Mouse (Mus musculus): ENCODE measurements at regions not wholly inside any gene's neighbourhood (a gene's known extent, or its start where the extent isn't known, plus 50 kb on each side); places are given as distances from the start of the nearest gene placed in this dataset.
A peak's percentile ranks its signal among the peaks of the same experiment; 100 is the strongest.
"Not testable (repeated sequence)": the region's sequence is repeated elsewhere in the genome, so short reads cannot be mapped to it uniquely, and the experiment has no call there.

DNA sequence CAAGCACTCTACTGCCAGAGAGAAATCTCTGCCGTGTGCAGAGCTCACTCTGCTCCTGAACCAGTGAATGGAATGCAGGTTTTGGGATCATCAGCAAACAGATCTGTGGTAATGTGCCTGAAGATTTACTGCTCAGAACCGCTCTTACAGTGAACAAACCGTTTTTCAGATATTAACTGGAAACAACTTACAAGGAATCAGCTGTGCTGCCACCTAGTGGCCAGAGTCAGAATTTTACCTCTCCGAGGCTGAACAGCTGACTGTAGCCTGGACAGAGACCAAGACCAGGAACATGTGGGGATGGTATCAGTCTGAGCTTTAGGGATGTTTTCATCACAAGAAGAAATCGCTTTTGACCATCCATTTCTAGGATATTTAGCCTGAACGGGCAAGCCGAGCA lies 65.3 kb downstream of the Gm15023 start:
- DNase-seq, result peak; percentile 56

DNA sequence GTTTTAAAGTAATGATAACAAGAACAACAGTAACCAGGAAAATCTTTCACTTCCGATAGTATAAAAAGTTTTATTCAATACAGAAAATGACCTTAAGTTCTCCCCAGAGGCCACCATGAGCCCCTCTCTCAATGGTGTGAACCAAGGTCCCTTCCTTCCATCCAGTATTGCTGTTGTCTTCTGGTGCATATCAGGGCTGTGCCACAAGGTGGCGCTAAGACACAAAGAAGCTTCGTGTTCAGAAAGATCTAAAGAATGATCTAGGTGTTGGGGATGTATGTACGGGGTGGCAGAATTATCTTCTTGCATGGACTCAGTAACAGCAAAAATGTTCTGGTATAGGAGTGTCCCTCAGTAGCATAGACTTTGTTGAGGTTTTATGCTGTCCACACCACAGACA lies 66.6 kb downstream of the Gm15023 start:
- DNase-seq, result peak; percentile 64

DNA sequence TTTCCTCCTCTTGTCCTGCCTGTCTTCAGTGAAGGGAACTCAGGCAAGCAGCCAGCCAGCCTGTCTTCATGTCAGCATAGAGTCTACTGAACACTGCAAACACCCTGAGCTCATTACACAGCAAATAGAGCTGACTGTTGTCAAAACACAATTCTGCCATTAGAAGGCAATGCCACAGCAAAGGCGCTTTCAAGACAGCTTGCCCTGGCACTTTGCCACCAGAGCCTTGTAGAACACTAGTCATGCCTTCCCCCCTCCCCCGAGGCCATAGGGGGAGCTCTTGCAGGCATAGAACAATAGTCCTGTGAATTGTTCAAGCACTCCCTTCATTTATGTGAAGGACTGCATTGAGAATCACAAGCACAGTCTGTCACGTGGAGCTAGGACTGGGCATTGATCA lies 75.8 kb downstream of the Gm15023 start:
- DNase-seq, result peak; percentile 10

DNA sequence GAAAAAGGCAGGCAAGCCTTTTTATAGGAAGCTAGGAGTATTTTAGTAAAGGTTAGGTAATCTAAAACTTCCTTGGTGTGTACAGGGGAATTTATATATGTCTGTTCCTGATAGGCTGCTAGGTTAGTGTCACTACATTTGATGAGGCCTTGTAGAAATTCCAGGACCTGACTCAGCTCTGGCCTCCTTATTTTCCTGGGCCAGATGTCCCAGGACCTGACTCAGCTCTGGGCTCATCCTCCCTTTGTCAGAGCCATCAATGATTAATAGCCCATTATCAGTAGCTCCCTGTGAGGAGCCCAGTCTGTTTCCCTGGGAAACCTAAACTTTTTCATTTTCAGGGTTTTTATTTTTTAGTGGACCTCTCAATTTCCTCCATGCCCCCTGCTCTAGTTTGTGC lies 79.3 kb downstream of the Gm15023 start:
- DNase-seq, result no peak

DNA sequence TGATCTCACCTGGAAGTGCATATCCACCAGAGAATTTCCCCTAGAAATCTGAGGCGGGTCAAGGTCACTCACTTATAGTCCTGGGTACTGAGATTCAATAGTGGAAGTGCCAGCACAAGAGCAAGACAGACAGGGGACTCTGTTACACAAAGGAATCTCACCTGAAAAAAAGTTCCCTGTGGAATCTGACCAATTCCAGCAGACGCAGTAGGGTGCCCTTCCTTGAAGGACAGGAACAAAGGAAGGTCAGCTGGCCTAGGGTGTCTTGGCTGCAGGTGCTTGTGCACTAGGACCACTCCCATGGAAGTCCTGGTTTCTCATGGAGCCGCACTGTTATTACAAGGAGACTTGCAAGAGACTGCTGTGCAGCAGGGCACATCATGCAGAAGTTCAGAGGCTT lies 81.2 kb downstream of the Gm15023 start:
- no peak for DNase-seq

DNA sequence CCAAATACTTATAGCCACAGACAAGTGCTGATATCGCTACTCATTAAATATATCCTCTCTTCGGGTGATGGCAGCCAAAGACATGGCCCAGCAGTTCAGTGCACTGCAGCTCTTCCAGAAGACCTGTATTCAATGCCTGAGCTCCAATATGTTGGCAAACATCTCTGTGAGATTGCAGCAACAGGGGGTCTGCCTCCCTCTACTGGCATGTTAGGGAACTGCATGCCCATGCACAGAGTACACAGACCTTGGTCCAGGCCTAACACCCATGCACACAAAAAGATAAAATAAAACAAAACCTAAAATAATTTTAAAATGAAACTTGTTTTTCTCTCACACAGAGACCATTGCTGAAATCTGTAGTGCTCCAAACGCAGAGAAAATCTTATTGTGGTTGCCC lies 82.1 kb upstream of the Zmat1 start:
- peak; percentile 77 for DNase-seq

DNA sequence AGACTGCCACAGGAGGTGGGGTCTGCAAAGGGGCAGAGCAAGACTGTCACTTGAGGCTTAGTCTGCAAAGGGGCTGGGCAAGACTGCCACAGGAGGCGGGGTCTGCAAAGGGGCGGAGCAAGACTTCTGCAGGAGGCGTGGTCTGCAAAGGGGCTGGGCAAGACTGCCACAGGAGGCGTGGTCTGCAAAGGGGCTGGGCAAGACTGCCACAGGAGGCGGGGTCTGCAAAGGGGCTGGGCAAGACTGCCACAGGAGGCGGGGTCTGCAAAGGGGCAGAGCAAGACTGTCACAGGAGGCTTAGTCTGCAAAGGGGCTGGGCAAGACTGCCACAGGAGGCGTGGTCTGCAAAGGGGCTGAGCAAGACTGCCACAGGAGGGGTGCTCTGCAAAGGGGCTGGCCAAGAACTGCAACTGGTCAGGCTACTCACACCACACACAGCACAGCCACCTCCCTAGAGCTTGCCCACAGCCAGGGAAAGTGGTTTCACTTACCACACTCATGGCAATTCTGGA lies 78.1 kb upstream of the Zmat1 start:
- peak; percentile 62 for DNase-seq

DNA sequence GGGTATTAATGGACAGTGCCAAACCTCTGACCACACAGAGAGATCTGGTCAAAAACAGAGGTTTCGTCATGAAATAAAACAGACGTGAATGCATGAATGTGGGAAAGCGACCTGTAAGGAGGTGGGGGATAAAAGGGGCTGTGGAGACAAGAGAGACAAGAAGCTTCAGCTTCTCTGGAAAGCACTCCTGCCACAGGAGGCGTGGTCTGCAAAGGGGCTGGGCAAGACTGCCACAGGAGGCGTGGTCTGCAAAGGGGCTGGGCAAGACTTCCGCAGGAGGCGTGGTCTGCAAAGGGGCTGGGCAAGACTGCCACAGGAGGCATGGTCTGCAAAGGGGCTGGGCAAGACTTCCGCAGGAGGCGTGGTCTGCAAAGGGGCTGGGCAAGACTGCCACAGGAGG lies 77.6 kb upstream of the Zmat1 start:
- peak; percentile 32 for DNase-seq

DNA sequence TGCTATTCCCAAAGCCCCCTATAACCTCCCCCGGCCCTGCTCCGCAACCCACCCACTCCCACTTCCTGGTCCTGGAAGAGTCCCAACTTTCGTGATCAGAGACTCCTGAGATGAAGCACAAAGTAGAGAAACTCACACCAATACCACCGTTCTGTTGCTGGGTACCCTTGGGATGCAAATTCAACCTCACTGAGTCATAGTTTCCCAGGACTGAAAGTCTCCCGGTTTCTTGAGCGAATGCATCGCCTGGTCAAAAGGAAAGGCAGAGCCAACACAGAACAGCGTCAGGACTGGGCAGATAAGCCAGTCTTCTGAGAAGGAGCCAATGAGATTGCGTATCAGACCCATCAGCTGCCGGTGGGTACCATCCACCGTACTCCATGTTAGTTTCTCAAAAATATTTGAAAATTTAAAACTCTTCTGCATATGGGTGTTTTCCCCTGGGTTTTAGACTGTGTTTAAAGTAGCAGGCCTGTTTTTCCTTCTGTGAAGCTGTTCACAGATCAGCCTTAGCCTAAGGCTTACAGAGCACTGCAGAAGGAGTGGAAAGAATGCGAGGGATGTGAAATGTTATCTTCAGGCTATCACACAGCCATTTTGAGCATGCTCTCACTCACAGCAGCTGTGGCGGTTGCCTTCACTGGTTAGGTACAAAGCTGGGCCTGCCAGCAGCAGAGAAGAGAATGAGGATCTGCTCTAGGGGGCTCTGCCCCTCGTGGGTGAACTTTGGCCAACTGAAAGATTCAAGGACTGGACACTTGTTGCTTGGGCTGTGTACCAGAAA lies 77.0 kb upstream of the Zmat1 start:
- DNase-seq, result not testable (repeated sequence)

DNA sequence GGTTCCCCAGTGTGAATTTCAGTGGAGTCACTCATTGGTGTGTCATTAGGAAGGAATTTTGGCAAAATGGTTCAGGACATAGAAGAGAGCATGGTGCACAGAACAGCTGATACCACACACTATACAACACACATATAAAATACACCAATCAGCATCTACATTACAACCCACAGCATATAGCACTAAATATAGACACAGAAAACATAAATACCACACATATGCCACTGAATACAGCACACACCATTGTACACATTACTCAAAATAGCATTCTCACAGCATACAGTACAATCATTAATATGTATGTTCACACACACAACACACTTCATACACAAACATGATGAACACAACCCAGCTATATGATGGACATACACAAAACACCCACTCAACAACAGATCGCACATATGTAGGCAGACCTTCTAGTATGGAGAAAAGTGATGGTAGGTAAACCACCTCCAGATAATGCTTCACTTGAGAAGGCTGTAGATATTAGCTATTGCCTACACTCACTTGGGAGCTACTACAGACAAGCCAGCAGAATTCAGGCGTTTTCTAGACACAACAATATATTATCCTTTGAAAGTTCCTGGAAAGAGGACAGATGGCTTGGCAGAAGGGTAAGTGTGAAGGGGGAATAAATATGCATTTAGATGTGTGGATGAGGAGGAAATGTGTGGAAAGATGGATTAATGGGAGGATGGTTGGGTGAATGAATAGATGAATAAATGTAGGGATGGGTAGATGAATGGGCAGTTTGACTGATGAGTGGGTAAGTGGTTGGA lies 71.6 kb upstream of the Zmat1 start:
- no peak for DNase-seq

DNA sequence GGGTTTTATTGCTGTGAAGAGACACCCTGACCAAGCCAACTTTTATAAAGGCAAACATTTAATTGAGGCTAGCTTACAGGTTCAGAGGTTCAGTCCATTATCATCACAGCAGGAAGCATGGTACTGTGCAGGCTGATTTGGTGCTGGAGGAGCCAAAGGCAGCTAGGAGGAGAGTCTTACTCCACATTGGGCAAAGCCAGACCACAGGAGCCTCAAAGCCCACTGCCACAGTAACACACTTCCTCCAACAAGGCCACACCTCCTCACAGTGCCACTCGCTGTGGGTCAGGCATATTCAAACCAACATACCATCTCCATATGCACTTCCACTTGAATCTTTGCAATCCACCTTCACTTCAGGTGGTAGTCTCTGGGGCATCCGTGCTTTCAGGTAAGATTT lies 70.4 kb upstream of the Zmat1 start:
- DNase-seq, result no peak

DNA sequence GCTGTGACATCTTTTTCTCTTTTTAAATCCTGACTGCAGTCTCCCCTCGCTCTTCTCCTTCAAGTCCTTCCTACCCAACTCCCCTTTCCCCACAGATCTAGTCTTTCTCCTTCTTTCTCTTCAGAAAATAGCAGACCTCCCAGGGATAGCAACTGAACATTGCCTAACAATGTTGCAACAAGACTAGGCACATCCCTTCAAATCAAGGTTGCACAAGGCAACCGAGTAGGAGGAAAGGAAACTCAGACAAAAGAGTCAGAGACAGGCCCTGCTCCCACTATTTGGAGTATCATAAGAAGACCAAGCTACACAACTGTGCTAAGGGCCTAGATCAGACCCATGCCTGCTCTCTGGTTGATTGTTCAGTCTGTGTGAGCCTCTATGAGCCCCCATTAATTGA lies 66.9 kb upstream of the Zmat1 start:
- no peak for DNase-seq

DNA sequence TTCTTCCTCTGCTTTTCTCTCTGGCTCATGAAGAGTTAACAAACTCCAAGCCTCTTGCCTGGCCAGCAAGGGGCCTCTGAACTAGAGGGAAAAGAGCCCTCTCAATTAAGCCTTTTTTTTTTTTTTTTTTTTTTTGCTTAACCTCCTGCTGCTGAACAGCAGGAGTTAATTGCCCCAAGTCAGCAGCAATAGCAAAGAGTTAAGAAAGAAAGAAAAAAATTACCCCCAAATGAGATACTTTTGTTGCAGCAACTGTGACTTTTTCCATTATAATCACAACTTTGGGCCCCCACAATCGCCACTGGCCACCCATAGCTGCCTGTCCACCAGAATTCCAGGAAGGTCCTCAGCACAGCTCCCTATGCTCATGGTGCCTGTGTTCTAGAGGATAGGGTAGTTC lies 60.4 kb upstream of the Zmat1 start:
- no peak for DNase-seq

DNA sequence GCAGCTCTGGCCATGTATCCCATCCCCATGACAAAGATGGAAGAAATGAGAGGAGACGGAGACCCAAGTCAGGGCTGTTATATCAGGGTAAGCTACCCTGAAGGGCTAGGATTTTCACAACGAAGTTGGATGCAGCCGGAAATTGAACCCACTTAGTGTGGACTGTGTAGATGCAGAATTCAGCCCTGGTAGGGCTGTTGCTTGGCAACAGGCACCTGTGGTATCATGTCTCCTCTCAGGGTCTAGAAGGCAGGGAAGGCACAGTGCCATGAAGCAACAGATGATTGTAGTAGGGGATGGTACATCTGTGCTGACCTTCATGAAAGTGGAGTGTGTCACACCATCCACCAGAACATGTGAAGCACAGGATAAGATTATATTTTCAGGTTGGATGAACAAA lies 51.2 kb upstream of the Zmat1 start:
- no peak for DNase-seq

DNA sequence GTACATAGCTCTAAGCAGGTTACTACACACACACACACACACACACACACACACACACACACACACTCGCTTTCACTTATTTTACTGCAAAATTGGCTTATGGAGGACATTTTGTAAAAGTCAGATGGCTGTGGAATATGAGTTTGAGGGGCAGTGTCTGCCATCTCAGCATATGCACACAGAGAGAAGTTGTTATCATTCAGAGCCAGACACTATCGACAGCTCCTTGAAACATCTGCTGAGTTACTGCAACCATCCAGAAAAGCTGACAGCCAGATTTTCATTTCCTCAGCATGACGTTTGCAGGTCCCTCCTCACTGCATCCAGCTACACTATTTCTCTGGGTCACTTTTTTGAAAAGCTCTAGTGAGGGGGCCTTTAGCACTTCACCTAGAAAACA lies 49.9 kb upstream of the Zmat1 start:
- no peak for DNase-seq

All from kidney, postnatal 10 days (tissue).